Comparison of ENCODE assay signal across 8 mouse cellular contexts in the genomic region with DNA sequence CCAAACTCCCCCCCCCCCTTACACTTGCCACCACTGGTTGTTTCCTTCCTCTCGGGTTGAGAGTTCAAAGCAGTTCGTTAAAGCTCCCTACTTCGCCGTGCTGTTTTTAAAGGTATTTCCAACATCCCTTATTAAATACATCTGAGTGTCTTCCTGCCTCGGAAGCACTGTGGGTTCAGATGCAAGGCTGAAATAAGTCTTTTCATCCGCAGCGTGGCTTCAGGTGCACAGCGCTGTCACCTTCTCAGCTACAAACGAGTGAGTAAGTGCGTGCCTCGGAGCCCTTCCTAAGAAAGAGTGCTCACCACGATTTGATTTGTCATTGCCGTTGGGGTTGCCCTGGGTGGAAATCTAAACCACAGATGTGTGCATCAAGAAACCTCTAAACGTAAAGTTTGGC. TPM values are rescaled to one million over a fixed set of nuclear protein-coding genes. Genes with fewer than 3 reads are reported as not detected.
DNase-seq lines count a peak whose midpoint lies in the region; ATAC-seq and TF ChIP-seq lines count a peak whose summit lies in the region.

Lbr (minus strand) TSS at position 266 of the 400 bp plus-strand sequence.

- H3K27me3 ChIP-seq in hindbrain, embryonic 15.5 days, result no peaks in the 10 kb centered on the region
- no peaks in the 10 kb centered on the region for H3K27me3 ChIP-seq in liver, embryonic 16.5 days (ENCODE audit: control insufficient read depth, insufficient read depth, low read depth, low read length)

- ATAC-seq in hindbrain, embryonic 15.5 days (ENCODE audit: low FRiP score, low read depth), result no peak
- peak; percentile 17 for ATAC-seq in liver, embryonic 16.5 days (ENCODE audit: low read depth)

- H3K4me3 ChIP-seq in lung, adult 2 months (replicated peaks; ENCODE audit: extremely low read depth, low read depth, low read length), result peak within 1 kb of the TSS; percentile 88
- H3K4me3 ChIP-seq in hindbrain, embryonic 15.5 days, result peak within 1 kb of the TSS; percentile 55
- peak within 1 kb of the TSS; percentile 75 for H3K4me3 ChIP-seq in liver, embryonic 16.5 days (ENCODE audit: low read depth, low read length)

- peak within 1 kb of the TSS; percentile 85 for H3K4me2 ChIP-seq in hindbrain, embryonic 15.5 days
- peak within 1 kb of the TSS; percentile 83 for H3K4me2 ChIP-seq in liver, embryonic 16.5 days (ENCODE audit: low read depth, low read length)

- TF ChIP-seq POLR2A in lung, adult 2 months (IDR thresholded peaks at IDR 0.05; ENCODE audit: borderline replicate concordance, extremely low read depth, low read depth, low read length), result peak; percentile 22; the same call in 1 of the 2 replicates

- WGBS in lung, adult 2 months, result 3% methylated on average over 14 of the region's 14 CpGs
- WGBS in hindbrain, embryonic 15.5 days, result under 1% methylated on average over 14 of the region's 14 CpGs
- under 1% methylated on average over 14 of the region's 14 CpGs for WGBS in liver, embryonic 16.5 days (ENCODE audit: insufficient replicate concordance)

- H3K4me1 ChIP-seq in lung, adult 2 months (ENCODE audit: control insufficient read depth, insufficient read depth, low read length), result peaks cover 17% of the 10 kb centered on the region
- H3K4me1 ChIP-seq in hindbrain, embryonic 15.5 days (replicated peaks), result peaks cover 36% of the 10 kb centered on the region
- peaks cover 31% of the 10 kb centered on the region for H3K4me1 ChIP-seq in liver, embryonic 16.5 days (ENCODE audit: control insufficient read depth, low read depth, low read length)

- H3K9me3 ChIP-seq in hindbrain, embryonic 15.5 days, result no peaks in the 10 kb centered on the region
- H3K9me3 ChIP-seq in liver, embryonic 16.5 days (replicated peaks; ENCODE audit: control insufficient read depth, low read length), result no peaks in the 10 kb centered on the region

- no peaks in the 10 kb centered on the region for H3K36me3 ChIP-seq in hindbrain, embryonic 15.5 days
- peaks cover 8% of the 10 kb centered on the region for H3K36me3 ChIP-seq in liver, embryonic 16.5 days (ENCODE audit: control insufficient read depth, insufficient read depth)

- peak within 1 kb of the TSS; percentile 61 for H3K9ac ChIP-seq in hindbrain, embryonic 15.5 days
- peak within 1 kb of the TSS; percentile 97 for H3K9ac ChIP-seq in liver, embryonic 16.5 days (ENCODE audit: low read depth, low read length)

- H3K27ac ChIP-seq in hindbrain, embryonic 15.5 days (replicated peaks), result peak within 1 kb of the TSS; percentile 84
- peak within 1 kb of the TSS; percentile 98 for H3K27ac ChIP-seq in liver, embryonic 16.5 days (ENCODE audit: low read length)

- no peak for DNase-seq in lung, adult 2 months
- DNase-seq in lung, postnatal 10 days, result no peak
- no peak for DNase-seq in adrenal gland, postnatal 25 days
- DNase-seq in forelimb bud, embryonic 11.5 days (ENCODE audit: low read depth, low spot score), result peak; percentile 35
- DNase-seq in spleen, adult 12 weeks (ENCODE audit: low spot score), result peak; percentile 42
- DNase-seq in right cerebral cortex, postnatal 10 days (ENCODE audit: low spot score in 2 of 2), result no peak

- no peak for TF ChIP-seq CTCF in lung, adult 2 months (IDR thresholded peaks at IDR 0.05; ENCODE audit: insufficient read depth, low read length)

RNA-seq across cellular contexts. Expression of gene Lbr, which starts in this region (rescaled TPM):
- 24.3 and 30.0 TPM in 2 replicates for polyA plus RNA-seq in lung, adult 2 months (2012; rRNA removed)
- 21.8 and 28.4 TPM in 2 replicates for total RNA-seq in adrenal gland, postnatal 25 days (2021)
- 29.3 and 33.9 TPM in 2 replicates for polyA plus RNA-seq in hindbrain, embryonic 15.5 days (2015; fragmentation: Nextera tagmentation; extraction: Ambion mirVana)
- 211 and 250 TPM in 2 replicates for polyA plus RNA-seq in liver, embryonic 16.5 days (2015; fragmentation: Nextera tagmentation; extraction: Ambion mirVana)

Comparison
In these comparisons a context has a peak if more than half of its experiments do, and no peak if none do; other contexts are left out.
1. DNase-seq: peak in forelimb bud, embryonic 11.5 days (single experiment) and spleen, adult 12 weeks (single experiment); none in lung, adult 2 months (single experiment), lung, postnatal 10 days (single experiment), adrenal gland, postnatal 25 days (single experiment) and right cerebral cortex, postnatal 10 days (0 of 2).
2. Peak in every context shown above with its lines, with median percentiles within 50 percentile points of each other: H3K4me3 ChIP-seq.